Mouse (Mus musculus) pancreas, adult 10 weeks (tissue): ENCODE data around the gene Olfr229. TPM values are rescaled to one million over a fixed set of nuclear protein-coding genes. Genes with fewer than 3 reads are reported as not detected.

Source experiments
- polyA plus RNA-seq: library from polyadenylated mRNA; stranded (reverse); fragments of 350-450 nt; fragmentation: Illumina TruSeq; extraction: RNeasy Lipid Tissue Mini Kit (QIAGEN cat#74804); gene quantifications from one replicate; pipeline ENCODE4 v1.2.3, GENCODE M21; 2015; ENCODE audit warnings: low read depth, low replicate concordance; ENCODE audit not compliant: insufficient read depth

Gene Olfr229
- not detected for polyA plus RNA-seq

DNA sequence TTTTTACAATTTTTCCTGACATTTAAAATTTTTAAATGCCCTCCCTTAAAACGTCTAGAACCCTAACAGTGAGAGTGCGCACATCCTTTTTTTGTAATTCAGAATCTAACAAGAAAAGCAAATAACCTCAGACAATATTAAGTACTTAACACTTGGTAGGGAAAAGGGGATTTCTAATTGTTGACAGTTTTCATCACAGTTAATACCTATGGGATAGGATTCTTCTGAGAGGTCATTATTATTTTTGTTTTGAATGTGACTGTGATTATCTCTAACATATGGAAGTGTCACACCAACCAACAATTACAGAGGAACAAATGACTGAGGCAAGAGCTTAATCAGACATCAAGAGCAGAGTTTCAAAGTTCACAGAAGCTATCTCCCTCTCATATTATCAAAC, at the start of gene Olfr229:
Gene Olfr229, plus strand, starts transcription at position 301 of the 400 bp plus-strand sequence.

DNA sequence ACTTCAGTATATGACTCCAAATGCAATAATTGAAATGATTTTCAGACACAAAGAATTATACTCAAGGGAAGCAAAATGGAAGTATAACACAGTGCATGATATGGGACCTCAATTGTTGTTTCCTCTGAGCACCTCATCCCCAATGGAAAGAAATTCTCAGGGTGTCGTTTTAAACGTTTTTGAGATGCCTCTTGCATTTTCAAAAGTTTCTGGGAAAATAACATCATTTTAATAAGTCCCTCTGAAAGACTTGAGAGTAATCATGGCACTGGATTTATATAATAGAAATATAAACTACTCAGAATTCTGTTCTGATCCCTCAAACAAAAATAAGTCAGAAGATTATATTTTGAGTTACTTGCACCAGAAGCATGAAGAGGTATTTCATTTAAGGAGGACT, 41.0 kb upstream of the Olfr229 start, which contains the start of gene Olfr972:
Gene Olfr972, plus strand, starts transcription at position 301 of the 400 bp plus-strand sequence.

DNA sequence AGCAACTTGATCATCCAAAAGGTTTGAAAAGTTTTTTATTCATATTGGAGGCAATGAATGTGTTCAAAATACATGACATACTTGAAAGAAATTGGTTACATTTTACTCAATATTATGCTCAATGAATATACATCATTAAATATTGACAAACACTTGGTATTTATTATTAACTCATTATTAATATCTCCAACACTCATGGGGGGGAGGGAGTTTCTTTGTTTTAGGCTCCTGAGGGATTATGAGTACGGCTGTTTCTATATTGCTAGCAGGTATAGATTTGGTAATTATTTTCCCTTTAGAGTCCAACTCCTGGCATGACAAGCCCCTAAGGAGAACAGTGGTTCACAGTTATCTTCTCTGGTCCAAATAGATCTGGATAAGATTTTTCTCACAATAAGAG, 30.1 kb downstream of the Olfr229 start, which contains the start of gene Olfr974:
Gene Olfr974, plus strand, starts transcription at position 301 of the 400 bp plus-strand sequence.

DNA sequence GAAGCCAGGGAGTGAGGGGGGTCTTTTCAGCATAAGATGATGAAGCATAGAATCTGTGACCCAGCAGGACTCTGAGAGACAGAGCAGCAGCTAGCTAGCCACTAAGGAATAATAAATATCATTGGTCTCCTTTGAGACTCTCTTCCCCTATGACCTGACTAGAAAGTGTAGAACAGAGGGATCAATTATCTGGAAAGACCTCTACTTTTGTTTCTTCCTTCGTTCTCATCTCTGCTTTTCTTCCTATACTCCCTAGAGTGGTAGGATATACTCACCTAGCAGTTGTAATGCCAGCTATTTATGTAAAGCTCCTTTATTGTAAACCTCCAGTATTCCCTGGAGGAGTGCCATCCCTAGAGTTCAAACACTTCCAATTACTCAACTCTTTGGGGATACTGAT, 44.8 kb downstream of the Olfr229 start, which contains the start of gene Olfr975:
Gene Olfr975, minus strand, starts transcription at position 101 of the 400 bp plus-strand sequence.

DNA sequence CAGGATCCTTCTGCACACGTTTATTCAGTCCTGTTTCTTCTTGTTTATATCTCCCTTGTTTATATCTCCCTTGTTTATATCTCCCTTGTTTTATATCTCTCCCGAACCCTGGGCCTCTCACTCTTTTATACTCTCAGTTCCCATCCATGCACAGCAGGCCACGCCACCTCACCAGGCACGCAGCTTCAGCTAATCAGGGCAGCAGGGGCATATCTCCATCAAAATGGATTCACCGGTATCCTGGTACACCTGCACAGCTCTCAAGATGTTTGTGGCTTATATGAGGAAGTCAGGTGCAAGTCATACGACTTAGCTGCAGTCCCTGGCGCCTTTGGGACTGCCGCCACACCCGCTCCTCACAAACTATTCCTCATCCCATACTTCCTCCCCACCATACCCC, 53.9 kb downstream of the Olfr229 start, which contains the start of gene Olfr976:
Gene Olfr976, minus strand, starts transcription at position 101 of the 400 bp plus-strand sequence.

Other genes with a start within 250 kb of the Olfr229 start
- gene Olfr963, start 240.1 kb upstream of the Olfr229 start, polyA plus RNA-seq = not detected
- gene Olfr149, start 200.2 kb upstream of the Olfr229 start, polyA plus RNA-seq = not detected
- gene Olfr965, start 196.0 kb upstream of the Olfr229 start, polyA plus RNA-seq = not detected
- not detected for gene Olfr150, start 176.4 kb upstream of the Olfr229 start, polyA plus RNA-seq
- gene Olfr967, start 161.1 kb upstream of the Olfr229 start, polyA plus RNA-seq = not detected
- not detected for gene Olfr968, start 124.1 kb upstream of the Olfr229 start, polyA plus RNA-seq
- not detected for gene Olfr969, start 116.4 kb upstream of the Olfr229 start, polyA plus RNA-seq
- not detected for gene Olfr970, start 98.5 kb upstream of the Olfr229 start, polyA plus RNA-seq
- not detected for gene Olfr971, start 70.5 kb upstream of the Olfr229 start, polyA plus RNA-seq
- gene Olfr972, start 40.9 kb upstream of the Olfr229 start, polyA plus RNA-seq = not detected
- gene Olfr974, start 30.2 kb downstream of the Olfr229 start, polyA plus RNA-seq = not detected
- not detected for gene Olfr975, start 44.7 kb downstream of the Olfr229 start, polyA plus RNA-seq
- not detected for gene Olfr976, start 53.8 kb downstream of the Olfr229 start, polyA plus RNA-seq
- not detected for gene Olfr978, start 84.8 kb downstream of the Olfr229 start, polyA plus RNA-seq
- gene Olfr979, start 96.1 kb downstream of the Olfr229 start, polyA plus RNA-seq = not detected
- gene Olfr980, start 102.2 kb downstream of the Olfr229 start, polyA plus RNA-seq = not detected
- not detected for gene Olfr981, start 114.1 kb downstream of the Olfr229 start, polyA plus RNA-seq
- not detected for gene Olfr982, start 166.5 kb downstream of the Olfr229 start, polyA plus RNA-seq
- gene Olfr983, start 186.3 kb downstream of the Olfr229 start, polyA plus RNA-seq = not detected
- not detected for gene Olfr984, start 206.9 kb downstream of the Olfr229 start, polyA plus RNA-seq
- gene Olfr985, start 222.8 kb downstream of the Olfr229 start, polyA plus RNA-seq = not detected
- gene Tmem225, start 240.8 kb downstream of the Olfr229 start, polyA plus RNA-seq = not detected